Mouse (Mus musculus) liver, adult 2 months (tissue): ENCODE measurements around the gene Srgap3. TPM values are rescaled to one million over a fixed set of nuclear protein-coding genes. Genes with fewer than 3 reads are reported as not detected.

ENCODE experiments used
- DNase-seq: peaks from one replicate; pipeline ENCODE4 v3.0.0-alpha.2; 2011; ENCODE audit warnings: low read depth, low spot score; ENCODE audit errors: extremely low read depth
- H3K27ac ChIP-seq: fragments of 200-500 bp; replicated peaks from 2 replicates; pipeline ENCODE4 v1.5.1; 2012; ENCODE audit warnings: low read depth, mild to moderate bottlenecking, control low read depth, inconsistent platforms, low read length; ENCODE audit not compliant: insufficient read depth
- H3K27me3 ChIP-seq: fragments of 200-500 bp; 2 replicates; pipeline ENCODE4 v1.6.1; 2012; ENCODE audit warnings: mild to moderate bottlenecking, moderate library complexity, low read length, inconsistent platforms; ENCODE audit not compliant: control insufficient read depth, insufficient read depth
- H3K36me3 ChIP-seq: fragments of 200-500 bp; 2 replicates; pipeline ENCODE4 v1.6.1; 2012; ENCODE audit warnings: low read length, inconsistent platforms; ENCODE audit not compliant: control insufficient read depth, insufficient read depth
- H3K4me1 ChIP-seq: fragments of 200-500 bp; 2 replicates; pipeline ENCODE4 v1.6.1; 2011; ENCODE audit warnings: low read length; ENCODE audit not compliant: control insufficient read depth, insufficient read depth
- H3K4me3 ChIP-seq: fragments of 200-500 bp; 2 replicates; pipeline ENCODE4 v1.5.1; 2011; ENCODE audit warnings: low read depth, mild to moderate bottlenecking, control low read depth, low read length, moderate library complexity; ENCODE audit not compliant: insufficient read depth
- H3K79me2 ChIP-seq: fragments of 200-500 bp; 2 replicates; pipeline ENCODE4 v1.6.1; 2012; ENCODE audit warnings: inconsistent platforms, mild to moderate bottlenecking, low read length, moderate library complexity; ENCODE audit not compliant: control insufficient read depth, insufficient read depth
- H3K9ac ChIP-seq: fragments of 200-500 bp; 2 replicates; pipeline ENCODE4 v1.6.1; 2012; ENCODE audit warnings: low read depth, mild to moderate bottlenecking, control low read depth, inconsistent platforms, low read length
- CTCF ChIP-seq: fragments of 200-500 bp; IDR thresholded peaks from 2 replicates; pipeline ENCODE4 v1.5.1; 2011; ENCODE audit warnings: low read depth, low read length, control low read depth
- POLR2A ChIP-seq: fragments of 200-500 bp; IDR thresholded peaks from 2 replicates; pipeline ENCODE4 v1.6.1; 2011; ENCODE audit warnings: low read length, control low read depth; ENCODE audit not compliant: insufficient read depth; ENCODE audit errors: extremely low read depth
- WGBS: fragments of 180-500 bp; shearing (Covaris S2); methylation state at CpG from one replicate; pipeline ENCODE4 v1.1.7; 2018; 5-methylcytosine and 5-hydroxymethylcytosine counted together
- polyA plus RNA-seq: library from polyadenylated mRNA; depleted of rRNA; stranded (reverse); fragments of >200 nt; gene quantifications from 2 replicates; pipeline ENCODE4 v1.2.3, GENCODE M21; 2012
- total RNA-seq: library from RNA; depleted of rRNA; stranded (reverse); fragments of >200 nt; gene quantifications from 2 replicates; pipeline ENCODE4 v1.2.3, GENCODE M21; 2014

The Srgap3 gene
- total and polyA plus RNA-seq, 2 experiments = 0.69 to 0.83 TPM

- no peak overlapping the region for H3K9ac ChIP-seq
- 75% methylated on average over 9 of the region's 9 CpGs for WGBS
- H3K4me1 ChIP-seq = peaks cover 13% of the 10 kb centered on the region
- TF ChIP-seq CTCF (no peak), POLR2A (no peak)
- H3K27me3 ChIP-seq = no peaks in the 10 kb centered on the region
- DNase-seq = peak; percentile 31
- no peaks in the 10 kb centered on the region for H3K36me3 ChIP-seq
- H3K4me3 ChIP-seq = no peak overlapping the region
- H3K79me2 ChIP-seq = no peaks in the 10 kb centered on the region
- no peak overlapping the region for H3K27ac ChIP-seq
Observed at GRCm38 (mm10) chr6:112939281-112939680, 7.8 kb downstream of the Srgap3 start.

GRCm38 (mm10) chr6:112937791-112938190 is 9.3 kb downstream of the Srgap3 start:
- peak overlapping the region; percentile 68 for H3K27ac ChIP-seq
- H3K27me3 ChIP-seq = no peaks in the 10 kb centered on the region
- peaks cover 13% of the 10 kb centered on the region for H3K4me1 ChIP-seq
- H3K36me3 ChIP-seq = no peaks in the 10 kb centered on the region
- WGBS = 18% methylated on average over 2 of the region's 2 CpGs
- DNase-seq = peak; percentile 93
- TF ChIP-seq POLR2A (no peak), CTCF (no peak)
- H3K9ac ChIP-seq = no peak overlapping the region
- H3K79me2 ChIP-seq = no peaks in the 10 kb centered on the region
- H3K4me3 ChIP-seq = no peak overlapping the region

DNA sequence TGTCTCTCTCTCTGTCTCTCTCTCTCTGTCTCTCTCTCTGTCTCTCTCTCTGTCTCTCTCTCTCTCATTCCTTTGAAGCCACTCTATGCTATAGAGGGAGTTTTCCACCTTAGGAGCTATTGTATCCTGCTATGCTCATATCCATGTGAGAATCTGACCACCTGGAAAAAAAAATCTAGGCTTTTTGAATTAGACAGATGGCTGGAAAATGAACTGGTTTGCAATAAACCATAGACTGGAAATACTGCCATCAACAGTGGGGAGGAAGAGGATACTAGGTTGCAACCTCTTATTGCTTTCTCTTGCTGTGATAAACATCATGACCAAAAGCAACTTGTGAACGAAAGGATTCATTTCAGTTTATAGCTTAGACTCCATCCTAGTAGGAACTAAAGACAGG is 12.6 kb downstream of the Srgap3 start:
- Histone ChIP-seq H3K9ac (no peak overlapping the region), H3K27ac (no peak overlapping the region), H3K27me3 (no peaks in the 10 kb centered on the region), H3K4me1 (peaks cover 13% of the 10 kb centered on the region), H3K4me3 (no peak overlapping the region), H3K36me3 (no peaks in the 10 kb centered on the region), H3K79me2 (no peaks in the 10 kb centered on the region)
- no peak for DNase-seq
- 85% methylated on average over 1 of the region's 1 CpGs for WGBS
- no peak for TF ChIP-seq CTCF
- no peak for TF ChIP-seq POLR2A

DNA sequence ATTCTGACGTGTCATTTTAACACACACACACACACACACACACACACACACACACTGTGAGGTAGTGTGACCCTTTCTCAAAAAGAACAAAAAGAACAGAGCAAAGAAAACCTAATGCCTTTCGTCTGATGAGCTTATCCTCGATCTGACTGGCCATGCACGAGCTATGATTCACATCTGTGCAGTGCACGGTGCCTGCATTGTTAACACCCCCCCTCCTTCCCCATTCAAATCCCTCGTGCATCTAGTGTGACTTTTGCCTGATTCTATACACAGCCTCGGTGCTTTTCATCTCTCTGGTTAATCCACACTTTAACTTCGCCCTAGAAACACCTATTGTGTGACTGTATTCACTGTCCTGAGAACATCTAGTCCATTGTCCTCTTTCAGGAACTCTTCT is 14.5 kb downstream of the Srgap3 start:
- H3K27ac ChIP-seq = no peak overlapping the region
- DNase-seq = no peak
- no peak for TF ChIP-seq CTCF
- TF ChIP-seq POLR2A = no peak
- H3K4me1 ChIP-seq = peaks cover 4% of the 10 kb centered on the region
- H3K27me3 ChIP-seq = no peaks in the 10 kb centered on the region
- WGBS = 69% methylated on average over 8 of the region's 8 CpGs
- no peak overlapping the region for H3K9ac ChIP-seq
- no peaks in the 10 kb centered on the region for H3K79me2 ChIP-seq
- no peak overlapping the region for H3K4me3 ChIP-seq
- H3K36me3 ChIP-seq = no peaks in the 10 kb centered on the region

- DNase-seq = no peak
- Histone ChIP-seq H3K4me1 (no peaks in the 10 kb centered on the region), H3K79me2 (no peaks in the 10 kb centered on the region), H3K9ac (no peak overlapping the region), H3K27me3 (no peaks in the 10 kb centered on the region), H3K36me3 (no peaks in the 10 kb centered on the region), H3K27ac (no peak overlapping the region), H3K4me3 (no peak overlapping the region)
- no peak for TF ChIP-seq CTCF
- WGBS = 71% methylated on average over 5 of the region's 5 CpGs
Observed at GRCm38 (mm10) chr6:112930011-112930451, 17.0 kb downstream of the Srgap3 start.

- H3K27me3 ChIP-seq = no peaks in the 10 kb centered on the region
- H3K9ac ChIP-seq = no peak overlapping the region
- H3K4me1 ChIP-seq = no peaks in the 10 kb centered on the region
- H3K79me2 ChIP-seq = no peaks in the 10 kb centered on the region
- DNase-seq = no peak
- no peaks in the 10 kb centered on the region for H3K36me3 ChIP-seq
- no peak overlapping the region for H3K4me3 ChIP-seq
- WGBS = 84% methylated on average over 6 of the region's 6 CpGs
- no peak overlapping the region for H3K27ac ChIP-seq
- TF ChIP-seq POLR2A = no peak
- TF ChIP-seq CTCF = no peak
Observed at GRCm38 (mm10) chr6:112929291-112929984, 17.6 kb downstream of the Srgap3 start.
